Comparison of ENCODE assay signal across 17 mouse cellular contexts in genomic region chr9:77929296-77929695, GRCm38 (mm10).
"Had no signal": no experiment of that assay in that cellular context is flagged by ENCODE, and none has a peak within 500 bp of the region (broad histone marks: within the 10 kb centered on the region; RNA-seq: fewer than 3 reads in every experiment).

No protein-coding gene starts in this region.

- H3K27me3 ChIP-seq: lung, embryonic 15.5 days; megakaryocyte, embryonic 14.5 days; midbrain, embryonic 13.5 days; midbrain, embryonic 15.5 days; neural tube, embryonic 13.5 days; neural tube, embryonic 15.5 days had no signal

- H3K27ac ChIP-seq: lung, embryonic 15.5 days; midbrain, embryonic 13.5 days; midbrain, embryonic 15.5 days; neural tube, embryonic 15.5 days had no signal

- H3K9ac ChIP-seq: lung, embryonic 15.5 days; midbrain, embryonic 13.5 days; midbrain, embryonic 15.5 days; neural tube, embryonic 13.5 days; neural tube, embryonic 15.5 days had no signal

- DNase-seq: lung, adult 2 months; lung, postnatal 14 days; lung, postnatal 36 days; retina, postnatal 1 day; right cerebral cortex, adult 18-20 months; right cerebral cortex, postnatal 25 days; right cerebral cortex, postnatal 4 days; spleen, adult 18-20 months; thymus, adult 18-20 months; thymus, postnatal 36 days had no signal

- H3K36me3 ChIP-seq: lung, embryonic 15.5 days; midbrain, embryonic 13.5 days; midbrain, embryonic 15.5 days; neural tube, embryonic 13.5 days; neural tube, embryonic 15.5 days had no signal

- H3K4me3 ChIP-seq: lung, embryonic 15.5 days; megakaryocyte, embryonic 14.5 days; midbrain, embryonic 13.5 days; midbrain, embryonic 15.5 days; neural tube, embryonic 13.5 days; neural tube, embryonic 15.5 days had no signal

- H3K9me3 ChIP-seq: lung, embryonic 15.5 days; megakaryocyte, embryonic 14.5 days; midbrain, embryonic 13.5 days; midbrain, embryonic 15.5 days; neural tube, embryonic 13.5 days; neural tube, embryonic 15.5 days had no signal

- H3K4me2 ChIP-seq: lung, embryonic 15.5 days; midbrain, embryonic 11.5 days; midbrain, embryonic 13.5 days; midbrain, embryonic 15.5 days; neural tube, embryonic 13.5 days; neural tube, embryonic 15.5 days had no signal

- ATAC-seq: midbrain, embryonic 13.5 days; midbrain, embryonic 15.5 days had no signal
